Mouse (Mus musculus) hindbrain, embryonic 10.5 days (tissue): ENCODE measurements around the gene Nlrc5. TPM values are rescaled to one million over a fixed set of nuclear protein-coding genes. Genes with fewer than 3 reads are reported as not detected.
A peak's percentile ranks its signal among the peaks of the same experiment; 100 is the strongest.

Experiments
- DNase-seq: peaks from one replicate; pipeline ENCODE4 v3.0.0-alpha.2; 2017; ENCODE audit warnings: low spot score
- H3K27ac ChIP-seq: fragments of 300-500 bp; sonication (generic); 2 replicates; pipeline ENCODE4 v1.5.1; 2016; ENCODE audit warnings: mild to moderate bottlenecking, moderate library complexity
- H3K27me3 ChIP-seq: fragments of 300-500 bp; sonication (generic); 2 replicates; pipeline ENCODE4 v1.6.1; 2016; ENCODE audit warnings: mild to moderate bottlenecking; ENCODE audit not compliant: poor library complexity, insufficient read depth, severe bottlenecking
- H3K36me3 ChIP-seq: fragments of 300-500 bp; sonication (generic); 2 replicates; pipeline ENCODE4 v1.6.1; 2016; ENCODE audit warnings: mild to moderate bottlenecking, moderate library complexity
- H3K4me1 ChIP-seq: fragments of 300-500 bp; sonication (generic); replicated peaks from 2 replicates; pipeline ENCODE4 v1.6.1; 2016; ENCODE audit warnings: mild to moderate bottlenecking
- H3K4me3 ChIP-seq: fragments of 300-500 bp; sonication (generic); 2 replicates; pipeline ENCODE4 v1.5.1; 2016; ENCODE audit warnings: mild to moderate bottlenecking, moderate library complexity
- H3K9me3 ChIP-seq: fragments of 300-500 bp; sonication (generic); 2 replicates; pipeline ENCODE4 v1.6.1; 2016; ENCODE audit warnings: mild to moderate bottlenecking, moderate library complexity
- WGBS: fragments of 180-500 bp; shearing (Covaris S2); methylation state at CpG from one replicate; pipeline ENCODE4 v1.1.7; 2016; 5-methylcytosine and 5-hydroxymethylcytosine counted together
- polyA plus RNA-seq: library from polyadenylated mRNA; unstranded; fragments of >200 nt; fragmentation: Nextera tagmentation; extraction: Ambion mirVana; gene quantifications from 2 replicates; pipeline ENCODE4 v1.2.1, GENCODE M21; 2016

Gene Nlrc5
- polyA plus RNA-seq, 1 experiment from 2014 or later, result 0.20 TPM

DNA sequence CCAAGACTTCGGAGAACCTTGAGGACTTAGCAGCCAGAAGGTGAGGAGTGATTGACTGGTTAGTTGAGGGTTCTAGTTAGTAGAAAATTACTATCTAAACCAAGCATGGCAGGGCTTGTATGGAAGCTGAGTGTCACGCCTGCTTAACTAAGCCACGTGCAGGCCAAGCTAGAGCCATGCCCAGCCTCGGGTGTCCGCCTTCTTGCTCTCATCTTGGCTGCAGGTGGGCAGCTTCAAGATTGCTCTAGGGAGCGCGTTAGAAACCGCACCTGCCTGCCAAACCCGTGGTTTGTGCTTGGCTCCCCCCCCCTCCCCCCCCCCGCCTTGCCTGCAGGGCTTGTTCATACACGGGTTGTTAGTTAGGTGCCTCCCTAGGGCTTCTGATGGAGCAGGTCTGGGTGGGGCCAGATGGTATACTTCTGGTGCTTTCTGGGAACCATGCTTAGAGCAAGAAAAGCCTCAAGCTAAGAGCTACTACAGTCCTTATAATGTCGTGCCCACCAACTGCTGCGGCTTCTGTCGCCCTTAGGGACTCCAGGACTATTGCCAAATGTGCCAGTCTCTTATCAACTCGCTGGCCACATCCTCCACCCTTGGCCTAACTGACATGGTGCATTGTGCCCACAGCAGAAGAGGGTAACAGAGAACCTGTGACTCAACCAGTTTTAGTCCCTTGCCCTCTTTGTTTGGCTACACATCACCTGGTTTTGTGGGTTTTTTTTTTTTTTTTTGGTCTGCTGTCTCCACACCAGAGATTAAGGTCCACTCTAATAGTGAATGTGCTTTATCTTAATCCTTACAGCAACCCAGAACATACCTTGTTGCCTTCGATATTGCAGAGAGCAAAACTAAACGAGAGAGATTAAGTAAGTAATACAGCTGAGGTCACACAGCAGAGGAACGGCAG is 107.0 kb downstream of the Nlrc5 start:
- Histone ChIP-seq H3K4me1 (peaks cover 18% of the 10 kb centered on the region), H3K27ac (no peak overlapping the region), H3K4me3 (no peak overlapping the region), H3K9me3 (no peaks in the 10 kb centered on the region), H3K36me3 (no peaks in the 10 kb centered on the region), H3K27me3 (peaks cover 16% of the 10 kb centered on the region)
- WGBS, result 82% methylated on average over 18 of the region's 18 CpGs
- no peak for DNase-seq

- Histone ChIP-seq H3K4me3 (no peak overlapping the region), H3K4me1 (peaks cover 19% of the 10 kb centered on the region), H3K9me3 (no peaks in the 10 kb centered on the region), H3K27ac (no peak overlapping the region), H3K27me3 (no peaks in the 10 kb centered on the region), H3K36me3 (no peaks in the 10 kb centered on the region)
- DNase-seq, result no peak
- WGBS, result 68% methylated on average over 8 of the region's 8 CpGs
Measured at GRCm38 (mm10) chr8:94543981-94544380, 109.8 kb downstream of the Nlrc5 start.

GRCm38 (mm10) chr8:94549041-94549440 is 114.9 kb downstream of the Nlrc5 start:
- Histone ChIP-seq H3K4me3 (no peak overlapping the region), H3K4me1 (peaks cover 50% of the 10 kb centered on the region), H3K36me3 (no peaks in the 10 kb centered on the region), H3K9me3 (no peaks in the 10 kb centered on the region), H3K27me3 (peaks cover 11% of the 10 kb centered on the region), H3K27ac (no peak overlapping the region)
- no peak for DNase-seq
- 72% methylated on average over 5 of the region's 5 CpGs for WGBS

DNA sequence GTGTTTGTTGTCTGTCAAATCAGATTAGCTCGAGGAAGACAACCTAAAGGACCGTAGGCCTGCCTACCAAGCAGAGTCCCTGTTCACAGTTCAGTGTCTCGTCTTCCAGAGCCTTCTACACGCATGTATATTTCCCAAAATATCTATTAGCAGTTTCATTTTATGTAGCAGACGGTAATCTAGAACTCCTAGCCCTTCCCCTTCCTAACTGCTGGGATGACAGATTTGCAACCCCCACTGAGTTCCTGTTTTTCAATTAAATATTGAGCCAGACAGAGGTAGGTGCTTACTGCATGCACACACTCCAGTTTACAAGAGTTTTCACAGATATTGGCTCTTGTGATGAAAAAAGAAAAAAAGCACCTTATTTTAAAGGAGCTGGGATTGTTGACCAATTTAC is 115.3 kb downstream of the Nlrc5 start:
- Histone ChIP-seq H3K9me3 (no peaks in the 10 kb centered on the region), H3K27me3 (peaks cover 15% of the 10 kb centered on the region), H3K36me3 (no peaks in the 10 kb centered on the region), H3K27ac (0 out of 2 replicates have a peak overlapping the region, but pooled peaks have one; percentile 45), H3K4me1 (peaks cover 50% of the 10 kb centered on the region), H3K4me3 (no peak overlapping the region)
- DNase-seq, result no peak
- WGBS, result 58% methylated on average over 5 of the region's 5 CpGs

DNA sequence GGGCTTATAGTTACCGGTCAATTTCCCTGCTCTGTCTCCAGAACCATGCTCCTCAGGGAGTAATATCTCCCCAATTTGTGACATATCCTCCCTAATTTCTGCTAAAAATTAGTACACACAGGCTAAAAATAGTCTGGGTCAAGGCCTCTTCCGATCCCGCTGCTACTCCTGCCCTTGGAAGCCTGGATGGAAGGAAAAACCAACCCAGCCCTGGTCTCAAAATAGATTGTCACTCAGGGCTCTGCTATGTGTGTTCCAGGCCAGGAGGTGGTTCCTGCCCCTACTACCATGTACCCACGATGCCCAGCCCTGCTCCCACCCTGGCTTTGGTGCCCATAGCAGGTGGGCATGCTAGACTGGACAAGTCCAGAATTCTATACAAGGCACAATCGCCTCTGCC is 115.8 kb downstream of the Nlrc5 start:
- Histone ChIP-seq H3K9me3 (no peaks in the 10 kb centered on the region), H3K4me1 (peaks cover 50% of the 10 kb centered on the region), H3K4me3 (no peak overlapping the region), H3K27me3 (peaks cover 21% of the 10 kb centered on the region), H3K36me3 (no peaks in the 10 kb centered on the region), H3K27ac (0 out of 2 replicates have a peak overlapping the region, but pooled peaks have one; percentile 45)
- 82% methylated on average over 5 of the region's 5 CpGs for WGBS
- no peak for DNase-seq

GRCm38 (mm10) chr8:94551471-94552422 is 117.6 kb downstream of the Nlrc5 start:
- no peaks in the 10 kb centered on the region for H3K36me3 ChIP-seq
- H3K27me3 ChIP-seq, result peaks cover 33% of the 10 kb centered on the region
- WGBS, result 35% methylated on average over 17 of the region's 17 CpGs
- peak overlapping the region; percentile 87 for H3K27ac ChIP-seq
- H3K4me1 ChIP-seq, result peaks cover 47% of the 10 kb centered on the region
- peak overlapping the region; percentile 18; the same call in 1 of the 2 replicates for H3K4me3 ChIP-seq
- peak; percentile 87 for DNase-seq
- H3K9me3 ChIP-seq, result no peaks in the 10 kb centered on the region

- Histone ChIP-seq H3K4me3 (no peak overlapping the region), H3K36me3 (no peaks in the 10 kb centered on the region), H3K9me3 (no peaks in the 10 kb centered on the region), H3K27ac (peak overlapping the region; percentile 87), H3K4me1 (peaks cover 55% of the 10 kb centered on the region), H3K27me3 (peaks cover 33% of the 10 kb centered on the region)
- no peak for DNase-seq
- 84% methylated on average over 2 of the region's 2 CpGs for WGBS
Measured at GRCm38 (mm10) chr8:94552696-94553095, 118.5 kb downstream of the Nlrc5 start.

DNA sequence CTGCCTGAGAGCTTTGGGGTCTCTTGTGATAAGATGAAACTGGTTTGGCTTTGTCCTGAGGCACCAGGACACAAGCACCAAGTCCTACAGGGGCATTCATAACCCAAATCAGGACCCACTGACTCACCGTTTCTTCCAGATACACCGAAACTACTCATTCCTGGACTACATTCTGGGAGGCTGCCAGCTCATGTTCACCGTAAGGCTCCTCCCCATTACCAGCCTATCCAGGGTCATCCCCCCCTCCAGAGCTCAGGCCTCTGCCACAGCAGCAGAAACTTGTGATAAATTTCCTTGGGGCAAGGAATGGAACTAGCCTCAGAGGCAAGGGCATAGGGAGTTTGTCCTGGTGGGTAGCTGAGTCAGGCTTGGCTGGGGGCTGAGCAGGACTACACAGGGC is 123.1 kb downstream of the Nlrc5 start:
- no peak for DNase-seq
- Histone ChIP-seq H3K27ac (no peak overlapping the region), H3K36me3 (no peaks in the 10 kb centered on the region), H3K4me1 (peaks cover 38% of the 10 kb centered on the region), H3K4me3 (no peak overlapping the region), H3K27me3 (peaks cover 38% of the 10 kb centered on the region), H3K9me3 (no peaks in the 10 kb centered on the region)
- 87% methylated on average over 3 of the region's 3 CpGs for WGBS

DNA sequence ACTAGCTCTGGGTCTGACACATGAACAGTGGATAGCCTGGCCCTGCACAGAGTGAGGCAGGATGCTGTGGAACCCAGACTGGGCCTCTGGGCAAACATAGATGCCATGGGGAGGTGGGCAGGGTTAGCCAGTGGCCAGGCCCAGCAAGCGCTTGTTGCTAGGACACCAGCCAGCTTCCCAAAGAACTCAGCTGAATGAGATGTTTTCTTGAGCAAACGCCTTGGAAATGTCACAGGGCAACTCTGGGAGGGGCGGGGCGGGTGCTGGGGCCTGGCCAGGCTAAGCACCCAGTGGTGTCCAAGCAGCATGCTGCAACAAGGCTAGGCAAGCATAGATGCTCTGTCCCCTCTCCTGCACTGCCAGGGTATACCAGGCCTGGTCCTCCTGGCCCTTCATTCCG is 127.1 kb downstream of the Nlrc5 start:
- Histone ChIP-seq H3K27me3 (peaks cover 32% of the 10 kb centered on the region), H3K4me1 (peaks cover 36% of the 10 kb centered on the region), H3K4me3 (0 out of 2 replicates have a peak overlapping the region, but pooled peaks have one; percentile 5), H3K9me3 (no peaks in the 10 kb centered on the region), H3K27ac (no peak overlapping the region), H3K36me3 (no peaks in the 10 kb centered on the region)
- 24% methylated on average over 5 of the region's 5 CpGs for WGBS
- DNase-seq, result peak; percentile 56

GRCm38 (mm10) chr8:94564421-94564820 is 130.3 kb downstream of the Nlrc5 start:
- Histone ChIP-seq H3K36me3 (no peaks in the 10 kb centered on the region), H3K4me1 (peaks cover 46% of the 10 kb centered on the region), H3K27ac (no peak overlapping the region), H3K27me3 (peaks cover 29% of the 10 kb centered on the region), H3K9me3 (no peaks in the 10 kb centered on the region), H3K4me3 (no peak overlapping the region)
- DNase-seq, result no peak

GRCm38 (mm10) chr8:94566033-94566432 is 131.9 kb downstream of the Nlrc5 start:
- Histone ChIP-seq H3K27ac (peak overlapping the region; percentile 75; the same call in 1 of the 2 replicates), H3K9me3 (no peaks in the 10 kb centered on the region), H3K4me3 (no peak overlapping the region), H3K27me3 (peaks cover 29% of the 10 kb centered on the region), H3K36me3 (no peaks in the 10 kb centered on the region), H3K4me1 (peaks cover 48% of the 10 kb centered on the region)
- WGBS, result 81% methylated on average over 6 of the region's 6 CpGs
- no peak for DNase-seq

- H3K9me3 ChIP-seq, result no peaks in the 10 kb centered on the region
- H3K4me1 ChIP-seq, result peaks cover 42% of the 10 kb centered on the region
- H3K27ac ChIP-seq, result peak overlapping the region; percentile 75
- 61% methylated on average over 15 of the region's 15 CpGs for WGBS
- H3K36me3 ChIP-seq, result peaks cover 1% of the 10 kb centered on the region; the same call in 1 of the 2 replicates
- H3K4me3 ChIP-seq, result peak overlapping the region; percentile 28; the same call in 1 of the 2 replicates
- DNase-seq, result no peak
- peaks cover 29% of the 10 kb centered on the region for H3K27me3 ChIP-seq
Measured at GRCm38 (mm10) chr8:94566446-94567158, 132.4 kb downstream of the Nlrc5 start.
